Mouse (Mus musculus) forebrain, embryonic 14.5 days (tissue): Measurements from ENCODE around the gene Prrc2b. TPM values are rescaled to one million over a fixed set of nuclear protein-coding genes. Genes with fewer than 3 reads are reported as not detected.
A peak's percentile ranks its signal among the peaks of the same experiment; 100 is the strongest.

Experiments
- ATAC-seq: fragments of 200-750 bp; cut with Nextera tagmentation; 2 replicates; pipeline ENCODE4 v1.8.0; 2017; ENCODE audit warnings: mild to moderate bottlenecking, moderate library complexity
- DNase-seq: peaks from one replicate; pipeline ENCODE4 v3.0.0-alpha.2; 2015; ENCODE audit warnings: low spot score
- H3K27ac ChIP-seq: fragments of 300-500 bp; sonication (generic); 2 replicates; pipeline ENCODE4 v1.5.1; 2014; ENCODE audit warnings: low read depth, mild to moderate bottlenecking, control low read depth, low read length, moderate library complexity
- H3K27me3 ChIP-seq: fragments of 300-500 bp; sonication (generic); replicated peaks from 2 replicates; pipeline ENCODE4 v1.6.1; 2014; ENCODE audit warnings: low read length, control low read depth, mixed read lengths; ENCODE audit not compliant: control insufficient read depth, insufficient read depth
- H3K36me3 ChIP-seq: fragments of 300-500 bp; sonication (generic); 2 replicates; pipeline ENCODE4 v1.6.1; 2014; ENCODE audit warnings: low read length, control low read depth; ENCODE audit not compliant: control insufficient read depth, insufficient read depth
- H3K4me1 ChIP-seq: fragments of 300-500 bp; sonication (generic); 2 replicates; pipeline ENCODE4 v1.6.1; 2014; ENCODE audit warnings: antibody characterized with exemption, low read length, control low read depth; ENCODE audit not compliant: control insufficient read depth, insufficient read depth
- H3K4me2 ChIP-seq: fragments of 300-500 bp; sonication (generic); 2 replicates; pipeline ENCODE4 v1.6.1; 2014; ENCODE audit warnings: mild to moderate bottlenecking, control low read depth, low read length
- H3K4me3 ChIP-seq: fragments of 300-500 bp; sonication (generic); 2 replicates; pipeline ENCODE4 v1.5.1; 2014; ENCODE audit warnings: low read depth, low read length, control low read depth
- H3K9ac ChIP-seq: fragments of 300-500 bp; sonication (generic); 2 replicates; pipeline ENCODE4 v1.6.1; 2014; ENCODE audit warnings: mild to moderate bottlenecking, low read length, control low read depth, moderate library complexity
- H3K9me3 ChIP-seq: fragments of 300-500 bp; sonication (generic); replicated peaks from 2 replicates; pipeline ENCODE4 v1.6.1; 2016; ENCODE audit warnings: low read length, control low read depth, mixed read lengths; ENCODE audit not compliant: control insufficient read depth
- WGBS: fragments of 180-500 bp; shearing (Covaris S2); extraction: QIAGEN DNeasy Blood & Tissue Kit; methylation state at CpG from one replicate; pipeline ENCODE4 v1.1.7; 2014; 5-methylcytosine and 5-hydroxymethylcytosine counted together
- polyA plus RNA-seq: library from polyadenylated mRNA; unstranded; fragments of >200 nt; fragmentation: Nextera tagmentation; extraction: Ambion mirVana; gene quantifications from 2 replicates; pipeline ENCODE4 v1.2.1, GENCODE M21; 2014

The Prrc2b gene
- polyA plus RNA-seq, 1 experiment from 2014 or later: 53.3 TPM

DNA sequence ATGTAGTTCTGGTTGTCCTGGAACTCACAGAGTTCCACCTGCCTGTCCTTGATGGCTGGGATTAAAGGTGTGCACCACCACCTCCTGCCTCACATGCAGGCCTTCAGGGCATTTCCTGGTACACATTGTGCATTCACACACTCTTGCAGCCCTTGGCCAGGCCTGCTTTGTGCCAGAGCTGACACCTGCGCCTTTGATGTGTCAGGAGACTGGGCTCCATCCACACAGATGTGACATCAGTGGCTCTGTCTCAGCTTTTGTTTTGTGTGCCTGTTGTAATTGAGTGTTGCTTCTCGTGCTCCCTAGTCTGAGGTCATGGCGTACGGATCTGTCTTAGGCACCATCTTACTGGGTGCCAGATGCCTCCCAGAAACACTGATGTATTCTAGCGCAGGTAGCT is 30.5 kb downstream of the Prrc2b start:
- Histone ChIP-seq H3K4me1 (peaks cover 18% of the 10 kb centered on the region), H3K27me3 (no peaks in the 10 kb centered on the region), H3K9ac (no peak overlapping the region), H3K4me3 (no peak overlapping the region), H3K4me2 (no peak overlapping the region), H3K36me3 (peaks cover 30% of the 10 kb centered on the region), H3K9me3 (no peaks in the 10 kb centered on the region), H3K27ac (peak overlapping the region; percentile 21; the same call in 1 of the 2 replicates)
- no peak for ATAC-seq
- 73% methylated on average over 5 of the region's 5 CpGs for WGBS
- DNase-seq: no peak

GRCm38 (mm10) chr2:32182119-32182518 is 31.2 kb downstream of the Prrc2b start:
- DNase-seq: no peak
- H3K4me3 ChIP-seq: no peak overlapping the region
- no peaks in the 10 kb centered on the region for H3K9me3 ChIP-seq
- H3K9ac ChIP-seq: no peak overlapping the region
- peaks cover 38% of the 10 kb centered on the region for H3K36me3 ChIP-seq
- no peak overlapping the region for H3K4me2 ChIP-seq
- peak overlapping the region; percentile 71 for H3K27ac ChIP-seq
- 70% methylated on average over 9 of the region's 9 CpGs for WGBS
- H3K4me1 ChIP-seq: peaks cover 15% of the 10 kb centered on the region
- H3K27me3 ChIP-seq: no peaks in the 10 kb centered on the region
- no peak for ATAC-seq

DNA sequence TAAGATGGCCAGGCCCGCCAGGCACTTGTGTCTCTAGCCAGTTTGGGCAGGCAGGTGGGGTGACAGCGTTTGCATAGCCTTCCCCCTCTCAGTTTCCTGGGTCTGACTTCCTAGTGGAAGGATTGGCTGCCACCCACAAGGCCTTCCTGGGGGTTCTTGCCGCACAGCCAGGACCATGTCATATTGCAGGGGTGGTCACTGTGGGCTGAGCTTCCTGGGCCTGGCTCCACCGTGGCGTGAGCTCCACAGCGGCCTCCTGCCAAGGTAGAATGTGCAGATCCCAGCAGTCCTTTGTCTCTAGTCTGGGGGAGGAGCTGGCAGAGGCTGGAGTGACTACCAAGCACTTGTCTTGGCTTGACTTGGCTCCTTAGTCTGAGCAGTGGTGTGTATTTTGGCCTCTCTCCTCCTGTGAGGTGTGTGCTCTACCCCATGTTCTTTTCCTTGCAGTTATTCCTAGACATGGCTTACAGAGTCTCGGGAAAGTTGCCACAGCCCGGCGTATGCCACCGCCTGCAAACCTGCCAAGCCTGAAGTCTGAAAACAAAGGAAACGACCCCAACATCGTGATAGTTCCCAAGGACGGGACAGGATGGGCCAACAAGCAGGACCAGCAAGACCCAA is 31.9 kb downstream of the Prrc2b start:
- DNase-seq: peak; percentile 56

DNA sequence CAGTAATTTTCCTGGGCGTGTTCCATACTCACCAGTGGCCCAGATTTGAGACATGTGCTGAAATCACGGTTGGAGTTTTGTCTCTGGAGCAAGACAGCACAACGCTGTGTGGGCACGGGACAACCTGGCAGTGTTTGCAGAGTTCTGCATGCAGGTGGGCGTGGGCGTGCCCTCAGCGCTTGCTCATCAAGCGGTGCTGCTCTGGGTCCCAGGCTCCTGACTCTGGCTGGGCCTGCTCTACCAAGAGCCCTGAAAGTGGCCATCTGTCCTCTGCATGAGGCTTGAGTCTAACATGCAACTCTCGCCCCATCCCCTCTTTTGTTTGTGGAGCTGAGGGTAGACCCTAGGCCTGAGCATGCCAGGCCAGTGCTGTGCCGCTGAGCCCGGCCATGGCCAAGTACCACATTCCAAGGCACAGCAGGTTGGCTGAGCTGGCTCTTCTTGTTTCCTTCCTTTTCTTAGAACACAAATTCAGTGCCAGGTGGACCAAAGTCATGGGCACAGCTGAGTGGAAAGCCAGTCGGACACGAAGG is 36.2 kb downstream of the Prrc2b start:
- no peak overlapping the region for H3K4me2 ChIP-seq
- H3K4me1 ChIP-seq: peaks cover 5% of the 10 kb centered on the region
- ATAC-seq (no peak), DNase-seq (no peak)
- 97% methylated on average over 13 of the region's 13 CpGs for WGBS
- peaks cover 83% of the 10 kb centered on the region for H3K36me3 ChIP-seq
- H3K27ac ChIP-seq: no peak overlapping the region
- no peak overlapping the region for H3K9ac ChIP-seq
- H3K27me3 ChIP-seq: no peaks in the 10 kb centered on the region
- H3K9me3 ChIP-seq: no peaks in the 10 kb centered on the region
- no peak overlapping the region for H3K4me3 ChIP-seq

More for the DNA sequence above, 31.9 kb downstream of the Prrc2b start:
- Histone ChIP-seq H3K9me3 (no peaks in the 10 kb centered on the region), H3K27me3 (no peaks in the 10 kb centered on the region), H3K4me1 (peaks cover 15% of the 10 kb centered on the region), H3K27ac (peak overlapping the region; percentile 71), H3K36me3 (peaks cover 45% of the 10 kb centered on the region), H3K9ac (0 out of 2 replicates have a peak overlapping the region, but pooled peaks have one; percentile 17), H3K4me3 (no peak overlapping the region), H3K4me2 (no peak overlapping the region)
- peak; percentile 58; the same call in 1 of the 2 replicates for ATAC-seq
- WGBS: 47% methylated on average over 13 of the region's 13 CpGs

DNA sequence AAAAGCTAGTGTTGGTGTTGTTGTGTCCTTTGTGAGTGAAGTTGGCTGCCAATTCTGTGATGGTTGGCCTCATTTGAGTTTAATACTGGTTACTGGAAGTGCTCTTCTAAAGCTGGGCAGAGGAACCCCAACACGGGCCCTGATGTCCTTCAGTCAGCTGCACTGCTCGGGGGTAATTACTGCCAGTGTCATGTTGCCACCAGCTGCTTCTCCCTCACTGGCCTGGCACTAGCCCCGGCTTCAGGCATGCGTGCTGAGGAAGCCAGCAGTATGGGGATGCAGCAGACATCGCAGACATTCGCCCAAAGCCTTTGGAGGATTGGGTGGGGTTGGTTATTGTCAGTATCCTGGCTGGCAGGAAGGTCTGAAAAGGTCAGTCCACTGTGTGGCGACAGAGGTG is 36.8 kb downstream of the Prrc2b start:
- H3K36me3 ChIP-seq: peaks cover 88% of the 10 kb centered on the region
- H3K27ac ChIP-seq: no peak overlapping the region
- no peaks in the 10 kb centered on the region for H3K27me3 ChIP-seq
- no peak overlapping the region for H3K4me3 ChIP-seq
- H3K9me3 ChIP-seq: no peaks in the 10 kb centered on the region
- H3K9ac ChIP-seq: no peak overlapping the region
- peaks cover 2% of the 10 kb centered on the region for H3K4me1 ChIP-seq
- WGBS: 92% methylated on average over 7 of the region's 7 CpGs
- no peak for ATAC-seq
- no peak overlapping the region for H3K4me2 ChIP-seq
- no peak for DNase-seq

DNA sequence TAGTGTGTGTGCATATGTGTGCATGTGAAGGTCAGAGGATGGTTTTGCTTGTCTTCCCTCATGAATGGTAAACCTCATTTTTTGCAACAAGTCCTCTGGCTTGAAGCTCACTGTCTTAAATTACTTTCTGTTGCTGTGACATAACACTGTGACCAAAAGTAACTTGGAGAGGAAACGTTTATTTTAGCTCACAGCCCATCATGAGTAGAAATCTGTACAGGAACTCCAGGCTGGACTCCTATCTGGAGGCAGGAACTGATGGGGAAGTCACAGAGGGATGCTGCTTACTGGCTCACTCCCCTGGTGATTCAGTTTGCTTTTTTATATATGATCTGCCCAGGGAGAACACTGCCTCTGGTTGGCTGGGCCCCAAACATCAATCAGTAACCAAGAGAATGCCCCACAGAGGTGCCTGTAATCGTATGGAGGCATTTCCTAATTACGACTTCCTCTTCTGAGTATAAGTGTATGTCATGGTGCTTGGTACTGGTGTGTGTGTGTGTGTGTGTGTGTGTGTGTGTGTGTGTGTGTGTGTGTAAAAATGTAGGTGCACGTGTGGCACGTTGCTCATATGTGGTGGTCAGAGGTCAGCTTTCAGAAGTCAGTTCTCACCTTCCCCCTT is 38.3 kb downstream of the Prrc2b start:
- peaks cover 90% of the 10 kb centered on the region for H3K36me3 ChIP-seq
- H3K4me1 ChIP-seq: no peaks in the 10 kb centered on the region
- H3K27ac ChIP-seq: no peak overlapping the region
- H3K4me3 ChIP-seq: no peak overlapping the region
- DNase-seq (no peak), ATAC-seq (no peak)
- no peaks in the 10 kb centered on the region for H3K27me3 ChIP-seq
- no peaks in the 10 kb centered on the region for H3K9me3 ChIP-seq
- no peak overlapping the region for H3K4me2 ChIP-seq
- 83% methylated on average over 5 of the region's 5 CpGs for WGBS
- no peak overlapping the region for H3K9ac ChIP-seq

DNA sequence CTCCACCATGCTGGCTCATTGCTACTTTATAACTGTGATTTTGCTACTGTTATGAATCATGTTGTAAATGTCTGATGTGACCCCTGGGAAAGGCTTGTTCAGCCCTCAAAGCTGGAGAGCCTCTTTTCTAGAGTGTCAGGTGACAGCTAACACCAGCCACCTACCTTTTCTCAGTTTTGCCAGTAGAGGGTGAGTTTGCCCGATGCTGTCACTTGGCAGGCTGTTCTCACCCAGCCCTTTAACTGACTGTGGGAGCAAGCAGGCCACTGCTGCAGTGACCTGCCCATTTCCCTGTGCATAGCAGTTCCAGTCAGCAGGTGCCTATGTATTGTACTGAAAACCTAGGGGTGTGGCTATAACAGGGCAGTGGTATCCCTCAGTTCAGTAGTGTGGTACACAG is 39.7 kb downstream of the Prrc2b start:
- ATAC-seq (no peak), DNase-seq (no peak)
- no peaks in the 10 kb centered on the region for H3K9me3 ChIP-seq
- H3K9ac ChIP-seq: no peak overlapping the region
- H3K4me3 ChIP-seq: no peak overlapping the region
- H3K4me2 ChIP-seq: no peak overlapping the region
- WGBS: 64% methylated on average over 1 of the region's 1 CpGs
- H3K27me3 ChIP-seq: no peaks in the 10 kb centered on the region
- no peak overlapping the region for H3K27ac ChIP-seq
- no peaks in the 10 kb centered on the region for H3K4me1 ChIP-seq
- peaks cover 93% of the 10 kb centered on the region for H3K36me3 ChIP-seq

DNA sequence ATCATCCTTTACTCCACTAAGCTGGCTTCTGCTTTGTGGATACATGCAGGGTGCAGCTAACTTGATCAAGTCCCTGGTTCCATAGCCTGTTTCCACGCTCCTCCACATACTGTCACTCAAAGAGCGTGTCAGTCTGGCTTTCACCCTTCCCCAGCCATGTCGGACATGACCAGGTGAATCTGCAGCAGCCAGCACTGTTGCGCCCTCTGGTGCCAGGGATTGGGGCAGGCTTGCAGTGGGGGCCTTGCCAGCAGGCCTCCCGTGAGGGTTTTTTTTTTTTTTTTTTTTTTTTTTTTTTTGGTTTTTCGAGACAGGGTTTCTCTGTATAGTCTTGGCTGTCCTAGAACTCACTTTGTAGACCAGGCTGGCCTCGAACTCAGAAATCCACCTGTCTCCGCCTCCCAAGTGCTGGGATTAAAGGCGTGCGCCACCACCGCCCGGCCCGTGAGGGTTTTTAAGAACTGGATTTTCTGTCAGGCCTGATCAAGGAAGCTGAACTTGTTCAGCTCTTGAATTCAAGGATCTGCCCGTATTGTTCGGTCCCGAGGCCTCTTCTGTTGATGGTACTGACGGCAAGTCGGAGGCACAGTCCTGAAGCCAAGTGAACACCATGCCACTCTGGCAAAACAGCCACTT is 41.1 kb downstream of the Prrc2b start:
- H3K4me2 ChIP-seq: no peak overlapping the region
- no peaks in the 10 kb centered on the region for H3K27me3 ChIP-seq
- H3K4me3 ChIP-seq: no peak overlapping the region
- H3K9ac ChIP-seq: no peak overlapping the region
- H3K4me1 ChIP-seq: no peaks in the 10 kb centered on the region
- peaks cover 94% of the 10 kb centered on the region for H3K36me3 ChIP-seq
- whole genome bisulfite sequencing: 82% methylated on average over 15 of the region's 18 CpGs
- no peak for ATAC-seq
- no peaks in the 10 kb centered on the region for H3K9me3 ChIP-seq
- peak; percentile 26 for DNase-seq
- H3K27ac ChIP-seq: no peak overlapping the region; the same call in 1 of the 2 replicates

DNA sequence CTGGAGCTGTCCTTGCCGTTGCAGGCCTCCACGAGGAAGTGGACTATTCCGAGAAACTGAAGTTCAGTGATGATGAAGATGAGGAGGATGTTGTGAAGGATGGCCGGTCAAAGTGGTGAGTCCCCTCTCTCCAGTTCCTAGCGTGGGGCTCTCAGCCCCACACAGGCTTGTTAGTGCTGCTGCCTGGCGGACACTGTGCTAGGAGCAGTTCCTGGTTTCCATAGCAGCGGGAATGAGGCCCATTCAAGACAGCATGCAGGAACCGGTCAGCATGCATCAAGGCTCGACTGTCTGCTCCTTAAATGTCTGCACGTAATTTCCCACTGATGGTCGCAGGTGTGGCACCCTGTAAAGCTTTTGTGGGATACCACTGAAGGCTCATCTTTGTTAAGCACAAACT is 48.1 kb downstream of the Prrc2b start:
- DNase-seq (no peak), ATAC-seq (no peak)
- WGBS: 76% methylated on average over 11 of the region's 11 CpGs

More for the DNA sequence above, 48.1 kb downstream of the Prrc2b start:
- no peaks in the 10 kb centered on the region for H3K4me1 ChIP-seq
- peaks cover 100% of the 10 kb centered on the region for H3K36me3 ChIP-seq
- H3K4me3 ChIP-seq: no peak overlapping the region
- no peaks in the 10 kb centered on the region for H3K9me3 ChIP-seq
- no peak overlapping the region for H3K27ac ChIP-seq
- H3K27me3 ChIP-seq: no peaks in the 10 kb centered on the region
- H3K9ac ChIP-seq: no peak overlapping the region
- no peak overlapping the region for H3K4me2 ChIP-seq
